Mouse (Mus musculus) embryonic fibroblast, embryonic 13.5 days (primary cell): ENCODE data around the gene 1700001C19Rik. TPM values are rescaled to one million over a fixed set of nuclear protein-coding genes. Genes with fewer than 3 reads are reported as not detected.

Source experiments
- H3K27ac ChIP-seq: 2 replicates; pipeline ENCODE4 v1.5.1; 2012; ENCODE audit warnings: low read length, control low read depth, inconsistent platforms; ENCODE audit not compliant: insufficient read depth
- H3K4me1 ChIP-seq: 2 replicates; pipeline ENCODE4 v1.6.1; 2011; ENCODE audit warnings: low read length; ENCODE audit not compliant: control insufficient read depth, insufficient read depth
- H3K4me3 ChIP-seq: 2 replicates; pipeline ENCODE4 v1.5.1; 2011; ENCODE audit warnings: mild to moderate bottlenecking, control low read depth, low read length; ENCODE audit not compliant: insufficient read depth
- CTCF ChIP-seq: IDR thresholded peaks from 2 replicates; pipeline ENCODE4 v1.5.1; 2011; ENCODE audit warnings: mild to moderate bottlenecking, control low read depth, low read length, moderate library complexity, borderline replicate concordance; ENCODE audit not compliant: insufficient read depth
- POLR2A ChIP-seq: IDR thresholded peaks from 2 replicates; pipeline ENCODE4 v1.6.1; 2011; ENCODE audit warnings: low read depth, mild to moderate bottlenecking, control low read depth, low read length, moderate library complexity
- polyA plus RNA-seq: library from polyadenylated mRNA; stranded (reverse); fragments of >200 nt; gene quantifications from 2 replicates; pipeline ENCODE4 v1.2.4, GENCODE M21; 2011; ENCODE audit warnings: low read depth; ENCODE audit not compliant: missing spikeins, insufficient read length

Gene 1700001C19Rik
- polyA plus RNA-seq, 1 experiment = not detected

- H3K4me3 ChIP-seq = no peak overlapping the region
- no peaks in the 10 kb centered on the region for H3K4me1 ChIP-seq
- no peak overlapping the region for H3K27ac ChIP-seq
- TF ChIP-seq CTCF (no peak), POLR2A (no peak)
Observed at GRCm38 (mm10) chr17:47464248-47464965, 27.2 kb upstream of the 1700001C19Rik start.

GRCm38 (mm10) chr17:47462728-47463388 lies 25.7 kb upstream of the 1700001C19Rik start:
- TF ChIP-seq CTCF = no peak
- no peak for TF ChIP-seq POLR2A
- Histone ChIP-seq H3K27ac (no peak overlapping the region), H3K4me1 (no peaks in the 10 kb centered on the region), H3K4me3 (no peak overlapping the region)

DNA sequence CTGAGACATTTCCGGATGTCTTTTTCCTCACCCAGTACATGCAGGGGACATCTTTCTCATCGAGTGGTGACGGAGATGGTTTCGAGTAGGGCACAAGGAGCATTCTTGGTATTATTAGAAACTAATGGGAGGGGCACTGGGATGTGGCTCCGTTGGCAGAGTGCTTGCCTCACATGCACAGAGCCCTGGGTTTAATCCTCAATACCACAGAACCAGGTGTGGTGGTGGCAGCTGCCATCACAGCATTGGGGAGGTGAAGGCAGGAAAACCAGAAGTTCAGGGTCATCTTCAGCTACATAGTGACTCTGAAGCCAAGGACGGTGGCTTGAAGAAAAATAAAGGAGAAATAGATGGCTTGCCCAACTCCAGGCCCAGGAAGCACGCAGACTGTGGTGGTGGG lies 25.0 kb upstream of the 1700001C19Rik start:
- no peak overlapping the region for H3K4me3 ChIP-seq
- TF ChIP-seq CTCF = no peak
- no peak for TF ChIP-seq POLR2A
- no peak overlapping the region for H3K27ac ChIP-seq
- no peaks in the 10 kb centered on the region for H3K4me1 ChIP-seq

DNA sequence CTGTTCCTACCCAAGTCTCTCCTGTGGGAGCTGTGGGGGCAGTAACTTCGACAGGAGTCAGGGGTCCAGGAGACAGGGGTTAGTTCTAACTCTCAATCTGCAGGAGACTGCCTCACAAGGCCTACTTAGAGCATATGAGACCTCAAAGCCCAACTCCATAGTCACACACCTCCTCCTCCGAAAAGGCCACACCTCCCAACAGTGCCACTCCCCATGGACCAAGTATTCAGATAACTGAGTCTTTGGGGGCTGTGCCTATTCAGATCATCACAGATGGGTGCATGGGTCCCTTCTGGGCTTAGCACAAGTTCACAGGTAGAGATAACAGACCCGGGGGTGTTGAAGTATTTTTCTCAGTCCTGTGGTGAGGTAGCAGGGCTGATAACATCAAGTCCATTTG lies 24.5 kb upstream of the 1700001C19Rik start:
- no peak overlapping the region for H3K27ac ChIP-seq
- no peak for TF ChIP-seq CTCF
- no peak for TF ChIP-seq POLR2A
- H3K4me3 ChIP-seq = no peak overlapping the region
- H3K4me1 ChIP-seq = no peaks in the 10 kb centered on the region

GRCm38 (mm10) chr17:47459341-47459919 lies 22.3 kb upstream of the 1700001C19Rik start:
- Histone ChIP-seq H3K27ac (no peak overlapping the region), H3K4me1 (no peaks in the 10 kb centered on the region), H3K4me3 (no peak overlapping the region)
- TF ChIP-seq POLR2A = no peak
- TF ChIP-seq CTCF = no peak

- TF ChIP-seq POLR2A (no peak), CTCF (no peak)
- Histone ChIP-seq H3K27ac (no peak overlapping the region), H3K4me3 (no peak overlapping the region), H3K4me1 (no peaks in the 10 kb centered on the region)
Observed at GRCm38 (mm10) chr17:47458936-47459335, 21.8 kb upstream of the 1700001C19Rik start.

DNA sequence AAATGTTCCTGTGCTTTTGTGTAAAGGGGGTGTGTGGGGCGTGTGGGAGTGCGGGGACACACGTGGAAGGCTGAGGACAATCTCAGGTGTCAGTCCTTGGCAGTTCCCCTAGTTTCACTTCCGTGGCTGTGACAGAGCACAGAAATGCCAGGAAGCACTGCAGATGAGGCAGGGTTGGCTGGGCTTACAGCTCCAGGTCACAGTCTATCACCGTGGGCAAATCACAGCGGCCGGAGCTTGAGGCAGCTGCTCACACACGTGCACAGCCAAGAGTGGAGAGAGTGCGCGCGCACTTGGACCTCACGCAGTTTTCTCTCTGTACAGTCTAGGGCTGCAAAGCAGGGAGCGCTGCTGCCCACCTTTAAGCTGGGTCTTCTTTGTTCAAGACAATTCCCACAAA lies 21.1 kb upstream of the 1700001C19Rik start:
- Histone ChIP-seq H3K4me3 (no peak overlapping the region), H3K4me1 (0 out of 2 replicates have a peak, but pooled peaks cover under 1% of the 10 kb centered on the region), H3K27ac (no peak overlapping the region)
- TF ChIP-seq POLR2A (no peak), CTCF (no peak)

DNA sequence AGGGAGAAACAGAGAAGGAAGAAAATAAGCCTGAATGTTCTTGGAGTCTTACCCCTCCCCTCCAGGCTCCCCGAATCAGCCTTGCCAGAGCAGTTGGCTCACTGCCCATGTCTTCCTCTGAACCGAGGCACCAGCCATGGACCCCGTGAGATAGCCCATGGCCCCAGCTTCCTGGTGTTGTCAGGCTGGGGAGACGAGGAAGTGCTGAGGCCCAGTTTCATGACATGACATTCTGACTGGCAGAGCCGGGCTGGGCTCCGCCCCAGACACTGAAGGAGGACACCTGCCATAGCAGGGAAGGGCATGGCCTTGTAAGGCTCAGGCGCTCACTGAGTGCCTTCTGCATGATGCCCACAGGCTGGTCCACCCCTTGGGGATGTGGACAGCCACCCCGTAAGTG lies 17.5 kb upstream of the 1700001C19Rik start:
- Histone ChIP-seq H3K27ac (no peak overlapping the region), H3K4me1 (0 out of 2 replicates have a peak, but pooled peaks cover 2% of the 10 kb centered on the region), H3K4me3 (no peak overlapping the region)
- TF ChIP-seq CTCF (no peak), POLR2A (no peak)

GRCm38 (mm10) chr17:47452886-47453285 lies 15.7 kb upstream of the 1700001C19Rik start:
- Histone ChIP-seq H3K4me3 (no peak overlapping the region), H3K27ac (no peak overlapping the region), H3K4me1 (peaks cover 5% of the 10 kb centered on the region; the same call in 1 of the 2 replicates)
- TF ChIP-seq CTCF (no peak), POLR2A (no peak)
